Mouse (Mus musculus) c-Kit-positive CD71-negative TER-119-negative erythroid progenitor cells, embryonic 14.5 days (primary cell): Measurements from ENCODE around the gene Olfr1477.
"Not testable (repeated sequence)": the region's sequence is repeated elsewhere in the genome, so short reads cannot be mapped to it uniquely, and the experiment has no call there.

ENCODE experiments used
- DNase-seq: peaks from one replicate; pipeline ENCODE4 v3.0.0-alpha.2; 2013; ENCODE audit warnings: low read depth

The Olfr1477 gene

DNA sequence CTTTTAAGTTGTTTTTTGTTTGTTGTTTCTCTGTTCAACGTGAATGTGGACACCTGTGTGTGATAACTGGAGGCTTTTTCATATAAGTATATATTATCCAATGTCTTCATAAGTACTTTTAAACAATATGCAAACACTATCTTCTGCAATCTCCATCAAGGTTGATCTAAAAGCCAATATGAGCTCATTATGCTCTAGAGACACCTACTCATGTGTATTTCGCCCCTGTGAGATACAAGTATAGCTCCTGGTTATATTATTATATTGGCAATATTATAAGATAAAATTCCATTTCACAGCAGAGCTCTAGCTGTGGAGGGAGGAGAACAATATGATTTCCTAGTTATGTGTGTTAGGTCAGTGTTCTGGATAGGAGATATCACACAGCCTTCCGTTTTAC is at the start of gene Olfr1477:
Gene Olfr1477, plus strand, starts transcription at position 301 of the 400 bp plus-strand sequence.
- no peak for DNase-seq

DNA sequence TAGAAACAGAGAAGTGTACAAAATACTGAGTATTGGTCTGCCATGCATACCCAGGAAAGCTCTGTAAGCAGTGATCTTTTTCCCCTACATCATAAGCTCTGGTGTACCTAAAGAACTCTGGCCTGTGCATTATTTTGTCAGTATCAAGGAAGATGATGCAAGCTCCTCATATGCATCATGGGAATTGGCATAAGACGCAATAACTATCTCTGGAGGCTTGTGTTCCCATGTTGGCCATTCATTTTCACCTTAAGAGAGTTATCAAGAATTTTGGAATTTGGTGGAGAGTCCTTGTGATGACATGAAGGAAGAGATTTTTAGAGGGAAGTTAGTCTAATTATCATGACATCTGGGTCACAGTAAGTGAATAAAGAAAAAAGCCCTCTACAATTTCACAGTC is 44.4 kb upstream of the Olfr1477 start, which contains the start of gene Olfr1472:
Gene Olfr1472, minus strand, starts transcription at position 101 of the 400 bp plus-strand sequence.
- DNase-seq, result no peak

GRCm38 (mm10) chr19:13469265-13469664 is 31.1 kb upstream of the Olfr1477 start, which contains the start of gene Olfr1474:
Olfr1474 (plus strand) TSS chr19:13469565.
- DNase-seq, result not testable (repeated sequence)

- DNase-seq, result no peak
These were observed 20.2 kb upstream of the Olfr1477 start, which contains the start of gene Olfr1475 for GRCm38 (mm10) chr19:13480096-13480495. Olfr1475 (minus strand) TSS chr19:13480196.

GRCm38 (mm10) chr19:13527613-13528012 is 27.3 kb downstream of the Olfr1477 start, which contains the start of gene Olfr1480:
Olfr1480 (plus strand) TSS chr19:13527913.
- no peak for DNase-seq
